14 mouse cellular contexts compared by ENCODE assay signal in the genomic region with DNA sequence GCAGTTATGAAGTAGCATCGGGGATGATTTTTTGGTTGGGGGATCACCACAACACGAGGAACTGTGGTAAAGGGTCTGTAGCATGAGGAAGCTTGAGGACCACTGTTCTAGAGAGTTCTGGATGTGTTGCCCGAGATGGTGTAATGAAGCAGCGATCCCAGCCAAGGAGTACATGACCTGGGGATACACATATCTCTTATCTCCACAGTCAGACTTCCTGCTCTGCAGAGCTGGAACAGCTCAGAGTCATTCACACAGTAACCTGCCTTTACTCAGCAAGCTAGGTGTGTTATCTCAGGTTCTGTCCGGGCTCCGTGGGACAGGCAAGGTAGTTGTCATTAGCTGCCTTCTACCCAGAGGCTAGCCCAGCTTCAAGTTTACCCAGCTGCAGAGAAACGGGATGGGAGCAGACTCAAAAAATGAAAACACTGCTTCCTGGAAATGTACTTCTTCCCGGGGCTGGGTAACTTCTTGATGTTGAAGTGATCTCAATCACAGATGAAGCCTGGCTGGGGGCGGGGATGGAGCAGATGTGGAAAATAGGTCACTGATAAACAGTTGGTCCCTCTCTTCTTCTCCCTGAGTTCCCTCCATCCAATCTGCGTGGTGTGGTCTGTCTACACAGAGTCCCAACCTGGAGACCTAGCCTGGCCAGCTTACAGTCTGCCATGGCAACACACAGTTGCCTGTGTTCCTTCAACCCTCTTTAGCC. TPM values are rescaled to one million over a fixed set of nuclear protein-coding genes. Genes with fewer than 3 reads are reported as not detected.
DNase-seq lines count a peak whose midpoint lies in the region; ATAC-seq and TF ChIP-seq lines count a peak whose summit lies in the region.
"Had no signal": no experiment of that assay in that cellular context is flagged by ENCODE, and none has a peak within 500 bp of the region (broad histone marks: within the 10 kb centered on the region; RNA-seq: fewer than 3 reads in every experiment).

No protein-coding gene starts in this region.

- H3K4me2 ChIP-seq in forebrain, postnatal 0 days (ENCODE audit: low read depth), result no peak overlapping the region
- H3K4me2 ChIP-seq: limb, embryonic 12.5 days; lung, embryonic 15.5 days had no signal

- peaks cover 2% of the 10 kb centered on the region for H3K36me3 ChIP-seq in megakaryocyte, embryonic 14.5 days (replicated peaks; ENCODE audit: low read length)
- peaks cover 7% of the 10 kb centered on the region; the same call in 1 of the 2 replicates for H3K36me3 ChIP-seq in forebrain, postnatal 0 days (ENCODE audit: insufficient read depth)
- H3K36me3 ChIP-seq: G1E; lung, embryonic 15.5 days had no signal

- intact Hi-C loops in gastrocnemius, adult 2 months (cut with DNase I), result loop anchor here (5.0 kb wide), 1 partner anchor 39 kb away; no protein-coding TSS in a partner anchor
- intact Hi-C loops in left cerebral cortex, adult 2 months (cut with DNase I), result no loop called here

- H3K9ac ChIP-seq in forebrain, postnatal 0 days, result no peak overlapping the region
- H3K9ac ChIP-seq: limb, embryonic 12.5 days; lung, embryonic 15.5 days had no signal

- H3K4me3 ChIP-seq in gastrocnemius, adult 2 months, result no peak overlapping the region
- peak overlapping the region; percentile 33 for H3K4me3 ChIP-seq in megakaryocyte, embryonic 14.5 days (replicated peaks)
- H3K4me3 ChIP-seq in forebrain, postnatal 0 days (ENCODE audit: low read depth, low read length), result no peak overlapping the region
- no peak overlapping the region for H3K4me3 ChIP-seq in left cerebral cortex, adult 2 months
- H3K4me3 ChIP-seq: limb, embryonic 12.5 days; lung, embryonic 15.5 days; myocyte had no signal

- 87% methylated on average over 10 of the region's 10 CpGs for WGBS in forebrain, postnatal 0 days

- peaks cover 77% of the 10 kb centered on the region for H3K4me1 ChIP-seq in megakaryocyte, embryonic 14.5 days
- no peaks in the 10 kb centered on the region for H3K4me1 ChIP-seq in forebrain, postnatal 0 days (ENCODE audit: insufficient read depth)
- H3K4me1 ChIP-seq: limb, embryonic 12.5 days had no signal

- ATAC-seq in megakaryocyte, adult 5-6 weeks (ENCODE audit: poor library complexity, severe bottlenecking), result no peak
- peak; percentile 35 for ATAC-seq in inflammation-experienced regulatory T-cells, adult 6 months
- ATAC-seq in forebrain, postnatal 0 days, result no peak

- no peak for TF ChIP-seq CTCF in gastrocnemius, adult 2 months (IDR thresholded peaks at IDR 0.05)
- no peak for TF ChIP-seq CTCF in forebrain, postnatal 0 days (IDR thresholded peaks at IDR 0.05; ENCODE audit: low read depth)
- no peak for TF ChIP-seq CTCF in left cerebral cortex, adult 2 months (IDR thresholded peaks at IDR 0.05)

- H3K9me3 ChIP-seq in megakaryocyte, embryonic 14.5 days, result no peaks in the 10 kb centered on the region
- no peaks in the 10 kb centered on the region for H3K9me3 ChIP-seq in forebrain, postnatal 0 days (ENCODE audit: low read length)
- H3K9me3 ChIP-seq: G1E; limb, embryonic 12.5 days; lung, embryonic 15.5 days had no signal

- H3K27ac ChIP-seq in gastrocnemius, adult 2 months, result peak overlapping the region; percentile 28
- no peak overlapping the region for H3K27ac ChIP-seq in forebrain, postnatal 0 days (ENCODE audit: low read depth, low read length)
- H3K27ac ChIP-seq in left cerebral cortex, adult 2 months, result no peak overlapping the region
- H3K27ac ChIP-seq: limb, embryonic 12.5 days had no signal

- peaks cover 43% of the 10 kb centered on the region for H3K27me3 ChIP-seq in megakaryocyte, embryonic 14.5 days (replicated peaks)
- H3K27me3 ChIP-seq in forebrain, postnatal 0 days (ENCODE audit: insufficient read depth, low read length), result no peaks in the 10 kb centered on the region
- H3K27me3 ChIP-seq: limb, embryonic 12.5 days; lung, embryonic 15.5 days had no signal

- peak; percentile 43 for DNase-seq in gastrocnemius, adult 2 months
- no peak for DNase-seq in gastrocnemius, postnatal 25 days
- no peak for DNase-seq in forebrain, postnatal 0 days
- no peak for DNase-seq in left cerebral cortex, adult 2 months (ENCODE audit: extremely low spot score in 1 of 2, low spot score in 2 of 2)
- DNase-seq in spleen, postnatal 4 days (ENCODE audit: low spot score in 2 of 2), result no peak
- DNase-seq: cerebellum, postnatal 25 days; kidney, adult 8-10 months had no signal

RNA-seq across cellular contexts. Expression of a gene that starts 42.2 kb away (rescaled TPM):
- total RNA-seq in gastrocnemius, adult 2 months (2021), result 1 to 10 TPM; 3.9 to 8.8 TPM
- 1 to 10 TPM; 5.4 to 6.8 TPM for total RNA-seq in gastrocnemius, postnatal 25 days (2021)
- polyA plus RNA-seq in megakaryocyte, embryonic 14.5 days (2012; ENCODE audit: insufficient read depth, low replicate concordance), result 5.4 and 7.1 TPM in 2 replicates
- 15.6 and 18.1 TPM in 2 replicates for total RNA-seq in megakaryocyte, adult 5-6 weeks (2015)
- 33.3 and 38.9 TPM in 2 replicates for total RNA-seq in megakaryocyte, adult 5-6 weeks (2017)
- under 1 TPM; 0.37 to 0.59 (median 0.58) TPM for polyA plus RNA-seq in inflammation-experienced regulatory T-cells, adult 6 months (2017; shearing (Covaris generic))
- 10.4 and 17.2 TPM in 2 replicates for total RNA-seq in forebrain, postnatal 0 days (2014; rRNA removed)
- 0.24 and 0.60 TPM in 2 replicates for polyA plus RNA-seq in forebrain, postnatal 0 days (2015; fragmentation: Nextera tagmentation; extraction: Ambion mirVana)
- total RNA-seq in left cerebral cortex, adult 2 months (2021), result 10 to 100 TPM; 81.5 to 95.1 TPM
- total RNA-seq: G1E had no signal
- polyA plus RNA-seq: G1E had no signal

RNA-seq across cellular contexts. Expression of a gene that starts 45.5 kb away (rescaled TPM):
- total RNA-seq in gastrocnemius, adult 2 months (2021), result under 1 TPM in 1 of 2 experiments, not detected in 1; 0.33 TPM
- under 1 TPM in 1 of 2 experiments, not detected in 1; 0.29 TPM for total RNA-seq in gastrocnemius, postnatal 25 days (2021)
- polyA plus RNA-seq in megakaryocyte, embryonic 14.5 days (2012; ENCODE audit: insufficient read depth, low replicate concordance), result 27.1 and 31.7 TPM in 2 replicates
- total RNA-seq in megakaryocyte, adult 5-6 weeks (2015), result 10.6 and 11.5 TPM in 2 replicates
- total RNA-seq in megakaryocyte, adult 5-6 weeks (2017), result 31.5 and 41.2 TPM in 2 replicates
- 100 to 1,000 TPM; 172 to 296 (median 268) TPM for polyA plus RNA-seq in inflammation-experienced regulatory T-cells, adult 6 months (2017; shearing (Covaris generic))
- total RNA-seq in forebrain, postnatal 0 days (2014; rRNA removed), result 0.77 TPM in 1 of 2 replicates, not detected in the other
- 0.65 and 1.3 TPM in 2 replicates for polyA plus RNA-seq in forebrain, postnatal 0 days (2015; fragmentation: Nextera tagmentation; extraction: Ambion mirVana)
- under 1 TPM; 0.36 to 0.49 TPM for total RNA-seq in left cerebral cortex, adult 2 months (2021)
- total RNA-seq: G1E had no signal
- polyA plus RNA-seq: G1E, myocyte had no signal
